Mouse (Mus musculus) mature B cell (primary cell): Measurements from ENCODE around the gene Slc16a4.

Experiments used
- in situ Hi-C: fragments of 300-500 bp; cut with MboI; formaldehyde crosslinking; loops from 2 replicates; pipeline ENCODE4 v1.14.3; 2019

Slc16a4 gene

GRCm38 (mm10) chr3:107290764-107291381 is at the start of gene Slc16a4:
Gene Slc16a4, plus strand, starts transcription at chr3:107291230.
- in situ Hi-C loops, result no loop called here

DNA sequence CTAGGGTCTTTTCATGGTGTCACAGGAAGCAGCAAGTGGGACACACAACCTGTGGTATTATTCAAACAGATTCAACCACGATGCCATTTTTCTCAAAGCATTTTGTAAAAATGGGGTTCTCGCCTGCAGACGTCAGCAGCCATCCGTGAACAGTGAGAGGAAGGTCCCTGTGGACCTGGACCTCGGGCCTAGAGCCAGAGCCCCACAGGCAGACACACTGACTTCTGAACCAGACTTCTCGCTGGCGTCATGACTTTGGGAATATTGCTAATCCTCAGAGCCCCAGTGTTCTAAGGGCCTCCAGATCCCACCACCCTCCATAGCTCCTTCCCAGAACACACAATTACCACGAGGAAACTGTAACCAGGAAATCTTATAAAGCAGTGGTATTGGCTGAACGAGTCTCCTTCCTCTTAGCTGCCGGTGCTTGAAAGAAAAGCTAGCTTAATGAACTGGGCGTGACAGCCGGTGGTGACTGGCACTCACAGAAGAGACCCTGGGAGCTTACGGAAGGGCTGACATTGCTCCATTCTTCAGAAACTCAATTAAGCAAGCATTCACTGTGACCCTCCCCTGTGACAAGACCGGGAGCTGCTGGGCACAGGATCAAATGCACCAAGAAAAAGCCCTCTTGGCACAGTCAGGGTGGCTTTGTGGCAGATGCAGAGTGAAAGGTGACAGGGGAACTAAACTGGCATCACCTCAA is 49.5 kb upstream of the Slc16a4 start:
- in situ Hi-C loops, result no loop called here

DNA sequence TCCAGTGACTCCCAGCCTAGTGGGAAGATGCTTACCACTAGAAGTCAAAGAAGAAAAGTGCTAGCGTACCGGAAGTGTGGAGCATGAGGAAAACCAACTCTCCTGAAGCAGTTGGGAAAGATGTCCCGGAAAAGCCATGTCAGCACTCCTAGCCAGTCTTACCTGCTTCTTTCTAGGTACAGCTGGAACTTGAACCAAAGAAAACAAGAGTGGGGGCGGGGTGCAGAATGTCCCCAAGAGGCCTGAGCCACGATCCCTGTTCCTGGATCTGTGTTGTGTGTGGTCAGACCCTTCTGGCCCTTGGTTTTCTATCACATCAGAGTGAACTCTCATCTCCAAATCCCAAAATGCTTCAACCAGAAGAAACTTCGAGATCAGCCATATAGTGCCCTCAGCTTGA is 44.2 kb upstream of the Slc16a4 start:
- in situ Hi-C loops, result no loop called here

GRCm38 (mm10) chr3:107249042-107249441 is 42.0 kb upstream of the Slc16a4 start:
- in situ Hi-C loops, result no loop called here

GRCm38 (mm10) chr3:107250320-107250719 is 40.7 kb upstream of the Slc16a4 start:
- in situ Hi-C loops, result no loop called here

DNA sequence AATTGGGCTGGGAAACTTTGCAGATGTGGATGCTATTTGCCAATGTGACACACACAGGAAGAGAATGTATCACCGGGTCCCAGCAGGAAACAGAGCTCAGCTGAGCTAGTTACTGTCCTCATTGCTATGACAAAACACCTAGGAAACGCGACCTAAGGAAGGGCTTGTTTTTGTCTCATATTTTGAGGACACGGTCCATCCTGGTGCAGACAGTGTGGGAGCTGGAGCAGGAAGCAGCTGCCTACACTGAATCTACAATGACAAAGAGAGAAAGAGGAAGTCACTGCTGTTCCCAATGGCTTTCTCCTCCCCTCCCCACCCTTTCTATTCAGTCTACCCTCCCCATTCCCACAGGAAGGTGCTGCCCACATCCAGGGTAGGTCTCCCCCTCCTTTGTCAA is 39.0 kb upstream of the Slc16a4 start:
- in situ Hi-C loops, result no loop called here

GRCm38 (mm10) chr3:107253925-107254324 is 37.1 kb upstream of the Slc16a4 start:
- in situ Hi-C loops, result no loop called here

- in situ Hi-C loops, result no loop called here
Observed at GRCm38 (mm10) chr3:107255992-107256391, 35.0 kb upstream of the Slc16a4 start.

DNA sequence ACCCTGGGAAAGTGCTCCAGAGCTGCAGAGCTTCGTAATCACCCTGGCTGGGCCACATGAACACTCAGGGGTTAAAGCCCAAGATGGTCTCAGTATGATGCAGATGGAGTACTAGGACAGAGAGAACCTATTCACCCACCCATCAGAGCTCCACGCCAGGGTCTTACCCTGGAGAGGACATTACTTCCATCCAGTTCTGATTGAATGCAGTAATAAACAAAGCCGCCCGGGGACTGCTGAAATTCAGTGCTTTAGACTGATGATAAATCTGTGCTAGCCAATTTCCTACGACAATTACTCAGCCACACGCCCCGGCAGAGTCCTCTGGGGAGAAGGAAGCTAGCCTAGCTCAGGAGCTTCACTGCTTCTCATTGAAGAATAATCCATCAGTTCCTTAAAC is 34.3 kb upstream of the Slc16a4 start:
- in situ Hi-C loops, result no loop called here

DNA sequence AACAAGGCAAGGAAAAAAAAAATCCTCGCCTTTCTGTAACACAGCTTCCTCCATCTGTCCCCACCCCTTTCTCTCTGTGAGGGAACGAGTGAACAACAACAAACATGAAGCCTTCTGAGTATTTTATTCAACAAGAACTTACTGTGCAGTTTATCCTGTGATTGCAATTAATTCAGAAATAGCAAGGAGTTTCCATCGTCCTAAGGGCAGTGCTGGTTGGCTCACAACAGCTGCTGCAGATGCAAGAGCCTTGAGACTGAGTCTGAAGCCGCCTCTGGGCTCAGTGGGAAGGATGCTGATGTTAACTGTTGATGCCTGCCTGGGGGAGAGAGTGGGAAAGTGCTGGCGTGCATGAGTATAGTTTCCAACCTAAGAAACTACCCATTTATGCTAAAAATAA is 33.1 kb upstream of the Slc16a4 start:
- in situ Hi-C loops, result no loop called here

GRCm38 (mm10) chr3:107260956-107261850 is 29.8 kb upstream of the Slc16a4 start:
- in situ Hi-C loops, result no loop called here

GRCm38 (mm10) chr3:107261851-107262165 is 29.2 kb upstream of the Slc16a4 start:
- in situ Hi-C loops, result no loop called here

DNA sequence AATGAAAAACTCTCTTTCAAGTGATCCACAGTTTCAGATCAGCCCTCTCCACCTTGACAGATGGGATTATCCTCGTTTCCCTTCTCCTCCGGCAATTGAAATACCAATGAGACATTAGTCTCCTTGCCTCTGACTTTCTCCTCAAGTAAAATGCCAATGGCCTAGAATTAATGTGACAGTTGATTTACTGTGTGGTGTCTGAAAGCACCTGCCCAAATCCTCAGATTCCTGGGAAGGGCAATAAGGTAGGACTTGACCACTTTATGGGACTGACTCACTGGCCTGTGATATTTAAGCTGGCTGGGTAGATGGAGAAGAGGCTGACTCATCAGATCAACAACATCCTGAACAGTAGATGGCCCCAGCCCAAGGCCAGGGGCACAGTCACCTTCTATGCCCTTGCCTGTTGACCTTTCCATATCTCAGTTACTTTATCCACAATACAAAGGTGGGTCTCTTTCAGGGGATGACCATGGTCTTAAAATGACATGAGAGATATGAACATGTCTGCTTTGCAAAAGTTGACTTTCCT is 24.1 kb upstream of the Slc16a4 start:
- in situ Hi-C loops, result no loop called here

DNA sequence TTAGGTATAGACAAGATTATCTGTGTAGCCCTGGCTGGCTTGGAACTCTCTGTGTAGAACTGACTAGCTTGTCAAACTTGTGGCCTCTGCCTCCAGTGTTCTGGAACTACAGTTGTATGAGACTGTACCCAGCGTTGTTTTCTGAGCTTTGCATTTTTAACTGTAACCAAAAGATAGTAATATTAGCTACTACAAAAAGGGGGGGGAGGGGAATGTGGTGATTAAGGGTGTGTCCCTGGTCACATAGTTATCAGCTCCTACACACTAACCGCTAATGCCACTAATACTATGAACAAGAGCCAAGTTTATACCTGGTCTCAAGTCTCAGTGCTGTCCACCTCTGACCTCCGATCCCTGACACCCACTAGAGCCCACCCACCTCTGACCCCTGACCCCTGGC is 18.6 kb upstream of the Slc16a4 start:
- in situ Hi-C loops, result no loop called here

GRCm38 (mm10) chr3:107273820-107274219 is 17.2 kb upstream of the Slc16a4 start:
- in situ Hi-C loops, result no loop called here

- in situ Hi-C loops, result no loop called here
Observed at GRCm38 (mm10) chr3:107275351-107275750, 15.7 kb upstream of the Slc16a4 start.

DNA sequence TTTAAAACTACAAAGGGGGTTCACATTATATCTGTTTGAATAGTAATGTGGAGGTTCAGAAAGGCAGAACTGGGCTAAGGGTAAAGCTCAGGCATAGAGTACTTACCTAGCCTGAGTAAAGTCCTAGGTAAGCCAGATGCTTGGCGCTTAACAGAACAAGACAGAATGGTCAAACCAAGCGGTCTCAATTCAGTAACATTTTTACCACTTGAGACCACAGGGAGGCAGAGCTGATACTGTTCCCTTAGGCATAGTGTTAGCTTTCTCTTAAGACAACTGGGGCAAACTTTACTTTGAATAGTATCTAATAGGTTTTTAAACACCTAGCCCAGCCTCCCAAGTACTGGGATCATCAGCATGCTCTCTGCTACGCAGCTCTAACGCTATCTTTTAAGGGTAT is 15.0 kb upstream of the Slc16a4 start:
- in situ Hi-C loops, result no loop called here

DNA sequence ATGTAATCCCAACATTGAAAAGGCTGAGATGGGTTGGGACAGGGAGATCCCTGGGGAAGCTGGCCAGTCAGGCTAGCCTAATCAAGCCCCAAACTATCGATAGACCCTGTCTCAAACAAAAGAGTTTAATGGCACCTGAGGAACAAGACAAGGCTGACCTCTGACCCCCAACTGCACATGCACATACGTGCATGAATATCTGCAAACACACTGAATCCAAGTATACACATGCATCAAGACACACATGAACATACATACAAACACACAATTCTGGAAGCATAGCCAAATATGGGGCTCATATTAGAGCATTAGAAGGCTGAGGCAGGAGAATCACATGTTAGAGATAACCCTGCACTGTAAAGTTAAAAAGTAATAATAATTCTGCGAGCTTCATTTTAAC is 14.4 kb upstream of the Slc16a4 start:
- in situ Hi-C loops, result no loop called here

DNA sequence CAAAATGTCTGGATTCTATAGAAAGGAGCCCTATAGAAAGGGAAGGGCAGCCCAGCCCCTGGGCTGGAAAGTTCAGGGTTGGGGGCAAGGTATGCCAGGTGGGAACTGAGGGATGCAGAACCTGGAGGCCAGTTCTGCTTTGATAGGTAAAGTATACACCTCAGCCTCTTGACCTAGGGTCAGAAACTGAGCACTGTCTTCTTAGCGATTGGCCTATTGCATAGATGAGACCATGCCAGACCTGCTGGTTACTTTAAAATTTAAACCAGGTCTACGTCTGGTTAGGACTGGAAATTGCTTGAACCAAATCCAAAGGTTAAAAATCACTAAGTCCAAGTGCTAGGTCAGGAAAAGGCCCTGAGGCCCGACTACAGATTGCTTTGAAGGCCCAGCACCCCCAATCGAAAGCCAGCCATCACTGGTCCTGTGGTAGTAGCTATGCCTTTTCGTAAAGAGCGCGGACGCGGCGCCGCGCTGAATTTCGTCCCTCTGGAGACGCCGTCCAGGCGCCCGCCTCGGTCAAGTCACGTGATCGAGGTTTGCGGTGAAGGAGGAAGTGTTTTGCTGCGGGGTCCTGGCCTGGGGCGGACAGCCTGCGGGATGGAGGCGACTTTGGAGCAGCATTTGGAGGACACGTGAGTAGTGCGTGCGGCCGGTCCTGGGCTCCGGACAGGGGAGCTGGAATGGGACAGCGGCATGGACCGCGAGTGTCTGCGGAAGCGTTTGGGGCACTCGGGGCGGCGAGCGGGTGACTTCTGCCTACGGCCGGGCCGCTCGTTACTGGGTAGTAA is 12.4 kb upstream of the Slc16a4 start, which contains the start of gene Lamtor5:
Gene Lamtor5 (plus strand): TSS at position 380 of the 791 bp plus-strand sequence.
- in situ Hi-C loops, result no loop called here

DNA sequence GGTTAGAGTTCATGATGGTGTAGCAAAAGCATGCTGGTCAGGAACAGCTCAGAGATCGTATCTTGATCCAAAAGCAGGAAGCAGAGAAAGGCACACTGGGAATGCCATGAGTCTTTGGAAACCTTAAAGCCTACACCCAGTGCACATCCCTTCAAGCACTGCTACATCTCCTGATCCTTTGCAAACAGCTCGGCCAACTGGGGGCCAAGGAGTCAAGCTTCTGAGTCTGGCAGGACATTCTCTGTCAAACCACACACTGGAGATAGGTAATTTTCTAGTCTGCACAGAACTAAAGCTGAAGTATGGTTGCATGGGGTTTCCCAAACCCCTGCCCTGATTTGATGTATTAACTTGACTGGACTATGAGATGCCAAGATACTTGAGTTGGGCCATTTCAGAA is 4.9 kb upstream of the Slc16a4 start:
- in situ Hi-C loops, result no loop called here

GRCm38 (mm10) chr3:107287346-107287745 is 3.7 kb upstream of the Slc16a4 start:
- in situ Hi-C loops, result no loop called here
